1 mouse cellular context compared by ENCODE assay signal in genomic region chr17:35396956-35397355, GRCm38 (mm10). TPM values are rescaled to one million over a fixed set of nuclear protein-coding genes. Genes with fewer than 3 reads are reported as not detected.
"Had no signal": no experiment of that assay in that cellular context is flagged by ENCODE, and none has a peak within 500 bp of the region (broad histone marks: within the 10 kb centered on the region; RNA-seq: fewer than 3 reads in every experiment).

No protein-coding gene starts in this region.

RNA-seq across cellular contexts. Expression of gene H2-Q2, which starts 54.9 kb away (rescaled TPM):
- total RNA-seq: neutrophil, adult 5-6 weeks had no signal
